Mouse (Mus musculus): ENCODE data around the gene Sestd1.

- TF ChIP-seq CTCF (IDR thresholded peaks at IDR 0.05; ENCODE audit: borderline replicate concordance, insufficient read depth, low read depth, low read length) (no peak), POLR2A (IDR thresholded peaks at IDR 0.05; ENCODE audit: borderline replicate concordance, insufficient read depth, low read length) (no peak)
These were observed 38.1 kb downstream of the Sestd1 start for GRCm38 (mm10) chr2:77242248-77242647.
